In genomic region chr17:45008663-45009062, GRCm38 (mm10) we compare ENCODE assay signal across 26 mouse cellular contexts.
DNase-seq lines count a peak whose midpoint lies in the region; ATAC-seq and TF ChIP-seq lines count a peak whose summit lies in the region.
"Had no signal": no experiment of that assay in that cellular context is flagged by ENCODE, and none has a peak within 500 bp of the region (broad histone marks: within the 10 kb centered on the region; RNA-seq: fewer than 3 reads in every experiment).

No protein-coding gene starts in this region.

- no peak overlapping the region for H3K4me3 ChIP-seq in heart, postnatal 0 days (ENCODE audit: low read depth, low read length)
- no peak overlapping the region for H3K4me3 ChIP-seq in embryonic facial prominence, embryonic 10.5 days
- no peak overlapping the region for H3K4me3 ChIP-seq in midbrain, embryonic 11.5 days (ENCODE audit: low read depth, low read length)
- H3K4me3 ChIP-seq: embryonic facial prominence, embryonic 13.5 days; embryonic facial prominence, embryonic 15.5 days; erythroblast, embryonic 14.5 days; forebrain, embryonic 10.5 days; forebrain, embryonic 12.5 days had no signal

- H3K27me3 ChIP-seq in heart, postnatal 0 days (ENCODE audit: control insufficient read depth, insufficient read depth, low read length), result no peaks in the 10 kb centered on the region
- H3K27me3 ChIP-seq in embryonic facial prominence, embryonic 10.5 days (replicated peaks; ENCODE audit: low read depth, poor library complexity, severe bottlenecking), result no peaks in the 10 kb centered on the region
- no peaks in the 10 kb centered on the region for H3K27me3 ChIP-seq in midbrain, embryonic 11.5 days (ENCODE audit: control insufficient read depth, insufficient read depth, low read length)
- H3K27me3 ChIP-seq: CH12.LX; embryonic facial prominence, embryonic 13.5 days; embryonic facial prominence, embryonic 15.5 days; forebrain, embryonic 12.5 days; Patski had no signal

- ATAC-seq in heart, postnatal 0 days (ENCODE audit: insufficient read depth, low read depth), result peak; percentile 77; the same call in 1 of the 2 replicates
- ATAC-seq in midbrain, embryonic 11.5 days (ENCODE audit: low FRiP score), result no peak
- ATAC-seq: activated CD4-positive, CD25-positive, alpha-beta regulatory T cell, adult 4 months; CD4-positive, CD25-positive, alpha-beta regulatory T cell, adult 4 months; forebrain, embryonic 14.5 days; forebrain, embryonic 16.5 days; Patski had no signal

- no peak for TF ChIP-seq EP300 in heart, postnatal 0 days (IDR thresholded peaks at IDR 0.05; ENCODE audit: low read depth)

- H3K36me3 ChIP-seq in heart, postnatal 0 days (replicated peaks; ENCODE audit: control insufficient read depth, insufficient read depth, low read length), result no peaks in the 10 kb centered on the region
- no peaks in the 10 kb centered on the region for H3K36me3 ChIP-seq in embryonic facial prominence, embryonic 10.5 days (replicated peaks)
- H3K36me3 ChIP-seq in midbrain, embryonic 11.5 days (ENCODE audit: control insufficient read depth, insufficient read depth, low read length), result no peaks in the 10 kb centered on the region
- H3K36me3 ChIP-seq: embryonic facial prominence, embryonic 13.5 days; embryonic facial prominence, embryonic 15.5 days; forebrain, embryonic 10.5 days; forebrain, embryonic 12.5 days; G1E had no signal

- TF ChIP-seq CTCF in heart, postnatal 0 days (IDR thresholded peaks at IDR 0.05; ENCODE audit: low read depth), result no peak

- no peak overlapping the region for H3K9ac ChIP-seq in heart, postnatal 0 days (replicated peaks; ENCODE audit: low read depth, low read length)
- no peak overlapping the region for H3K9ac ChIP-seq in midbrain, embryonic 11.5 days (ENCODE audit: low read length)
- H3K9ac ChIP-seq: embryonic facial prominence, embryonic 13.5 days; embryonic facial prominence, embryonic 15.5 days; forebrain, embryonic 12.5 days had no signal

- no peak overlapping the region for H3K4me2 ChIP-seq in heart, postnatal 0 days (ENCODE audit: low read depth, low read length)
- H3K4me2 ChIP-seq in midbrain, embryonic 11.5 days, result no peak overlapping the region
- H3K4me2 ChIP-seq: embryonic facial prominence, embryonic 13.5 days; embryonic facial prominence, embryonic 15.5 days; forebrain, embryonic 12.5 days had no signal

- WGBS in heart, postnatal 0 days, result 38% methylated on average over 4 of the region's 4 CpGs
- 78% methylated on average over 4 of the region's 4 CpGs for WGBS in embryonic facial prominence, embryonic 10.5 days
- WGBS in midbrain, embryonic 11.5 days, result 79% methylated on average over 4 of the region's 4 CpGs

- no peak overlapping the region for H3K27ac ChIP-seq in heart, postnatal 0 days (ENCODE audit: low read depth)
- H3K27ac ChIP-seq in embryonic facial prominence, embryonic 10.5 days (replicated peaks), result no peak overlapping the region
- H3K27ac ChIP-seq in midbrain, embryonic 11.5 days (ENCODE audit: low read depth, low read length), result no peak overlapping the region
- H3K27ac ChIP-seq: embryonic facial prominence, embryonic 13.5 days; embryonic facial prominence, embryonic 15.5 days; forebrain, embryonic 10.5 days; forebrain, embryonic 12.5 days had no signal

- H3K4me1 ChIP-seq in heart, postnatal 0 days (ENCODE audit: control insufficient read depth, insufficient read depth), result no peaks in the 10 kb centered on the region
- H3K4me1 ChIP-seq in embryonic facial prominence, embryonic 10.5 days, result peaks cover 17% of the 10 kb centered on the region
- no peaks in the 10 kb centered on the region for H3K4me1 ChIP-seq in midbrain, embryonic 11.5 days (ENCODE audit: control insufficient read depth, insufficient read depth, low read length)
- H3K4me1 ChIP-seq: forebrain, embryonic 10.5 days; forebrain, embryonic 12.5 days had no signal

- H3K9me3 ChIP-seq in heart, postnatal 0 days (replicated peaks; ENCODE audit: control insufficient read depth, low read length), result no peaks in the 10 kb centered on the region
- no peaks in the 10 kb centered on the region for H3K9me3 ChIP-seq in embryonic facial prominence, embryonic 10.5 days
- H3K9me3 ChIP-seq in midbrain, embryonic 11.5 days (ENCODE audit: control insufficient read depth, low read length), result no peaks in the 10 kb centered on the region
- H3K9me3 ChIP-seq: embryonic facial prominence, embryonic 13.5 days; embryonic facial prominence, embryonic 15.5 days; forebrain, embryonic 10.5 days; forebrain, embryonic 12.5 days; G1E had no signal

- DNase-seq in adrenal gland, adult 2 months, result peak; percentile 16
- no peak for DNase-seq in adrenal gland, postnatal 4 days (ENCODE audit: low spot score in 2 of 2)
- DNase-seq in adrenal gland, postnatal 25 days, result peak; percentile 7
- DNase-seq in adrenal gland, adult 18-20 months (ENCODE audit: low spot score in 2 of 2), result no peak
- no peak for DNase-seq in heart, postnatal 0 days (ENCODE audit: low spot score)
- no peak for DNase-seq in heart, adult 8-10 months (ENCODE audit: low spot score)
- DNase-seq in embryonic facial prominence, embryonic 10.5 days (ENCODE audit: low spot score), result peak; percentile 20
- no peak for DNase-seq in midbrain, embryonic 11.5 days (ENCODE audit: low spot score, missing footprints)
- DNase-seq: B cell, adult 2 months; cerebellum, adult 11-12 months; cerebellum, adult 2 months; cerebellum, adult 9-10 months; cerebellum, postnatal 10 days; cerebellum, postnatal 25 days had no signal

Comparison
In these comparisons a context has a peak if more than half of its experiments do, and no peak if none do; other contexts are left out.
1. DNase-seq: peak in adrenal gland, adult 2 months (single experiment), adrenal gland, postnatal 25 days (single experiment) and embryonic facial prominence, embryonic 10.5 days (single experiment); none in adrenal gland, postnatal 4 days (0 of 2), adrenal gland, adult 18-20 months (0 of 2), heart, postnatal 0 days (single experiment), heart, adult 8-10 months (single experiment) and midbrain, embryonic 11.5 days (single experiment).